Mouse (Mus musculus) layer of hippocampus, adult 8-10 months (tissue): Measurements from ENCODE around the gene Kat6b. TPM values are rescaled to one million over a fixed set of nuclear protein-coding genes. Genes with fewer than 3 reads are reported as not detected.
A peak's percentile ranks its signal among the peaks of the same experiment; 100 is the strongest.

Experiments used
- DNase-seq, 2 experiments: peaks; one replicate each; pipeline ENCODE4 v3.0.0; 2022; ENCODE audit warnings: low spot score in 2 of 2
- total RNA-seq, 4 experiments: library from RNA; stranded (reverse); gene quantifications; 2 replicates each; pipeline ENCODE4 v1.2.4; 2022

Gene Kat6b
- total RNA-seq, 4 experiments from 2014 or later, result 102 to 111 (median 107) TPM

GRCm38 (mm10) chr14:21705462-21705861 is 224.2 kb downstream of the Kat6b start:
- no peak for DNase-seq

- peak; percentile 44 to 51 for DNase-seq
These were observed 225.7 kb downstream of the Kat6b start for GRCm38 (mm10) chr14:21706759-21707571.

GRCm38 (mm10) chr14:21709545-21709944 is 228.3 kb downstream of the Kat6b start:
- no peak for DNase-seq

- no peak for DNase-seq
These were observed 230.0 kb downstream of the Kat6b start for GRCm38 (mm10) chr14:21711231-21711630.

- no peak for DNase-seq
These were observed 233.3 kb downstream of the Kat6b start, which contains the start of gene Dupd1 for GRCm38 (mm10) chr14:21714486-21714885. Gene Dupd1, minus strand, starts transcription at chr14:21714576.

- no peak for DNase-seq
These were observed 238.6 kb downstream of the Kat6b start for GRCm38 (mm10) chr14:21719646-21720383.

GRCm38 (mm10) chr14:21720430-21721205 is 239.4 kb downstream of the Kat6b start:
- no peak for DNase-seq

Other genes starting within 250 kb of the Kat6b start
- gene Dupd1, start 233.1 kb downstream of the Kat6b start, total RNA-seq, result under 1 TPM in 2 of 4 experiments, not detected in 2; 0.30 to 0.34 TPM